Mouse (Mus musculus) ES-E14 (cell line): ENCODE data around the gene Csf3. TPM values are rescaled to one million over a fixed set of nuclear protein-coding genes. Genes with fewer than 3 reads are reported as not detected.

Source experiments
- DNase-seq: peaks from one replicate; pipeline ENCODE4 v3.0.0-alpha.2; 2013; ENCODE audit warnings: low read depth, low spot score
- H3K27ac ChIP-seq: 2 replicates; pipeline ENCODE4 v1.5.1; 2012; ENCODE audit warnings: low read depth, mild to moderate bottlenecking, low read length, moderate library complexity, mixed read lengths; ENCODE audit not compliant: poor library complexity, insufficient read depth, severe bottlenecking
- H3K36me3 ChIP-seq: 2 replicates; pipeline ENCODE4 v1.6.1; 2012; ENCODE audit warnings: mild to moderate bottlenecking, low read length, moderate library complexity, mixed read lengths; ENCODE audit not compliant: control insufficient read depth, poor library complexity, insufficient read depth, severe bottlenecking
- H3K4me1 ChIP-seq, 2 experiments: fragments of 150-350 bp in 1 of 2; sonication (generic) in 1 of 2; 2 replicates each; pipeline ENCODE4 v1.6.1; 2012; ENCODE audit warnings: low read length in 2 of 2, mild to moderate bottlenecking in 1 of 2, mixed read lengths in 1 of 2; ENCODE audit not compliant: control insufficient read depth in 2 of 2, insufficient read depth in 2 of 2, poor library complexity in 1 of 2
- H3K4me3 ChIP-seq, 2 experiments: fragments of 150-350 bp in 1 of 2; sonication (generic) in 1 of 2; 2 replicates each; pipeline ENCODE4 v1.5.1; 2012; ENCODE audit warnings: low read length in 2 of 2, low read depth in 1 of 2, mild to moderate bottlenecking in 1 of 2, mixed read lengths in 1 of 2; ENCODE audit not compliant: insufficient read depth in 1 of 2, poor library complexity in 1 of 2, severe bottlenecking in 1 of 2
- H3K9ac ChIP-seq: 2 replicates; pipeline ENCODE4 v1.6.1; 2012; ENCODE audit warnings: low read depth, mild to moderate bottlenecking, low read length, mixed read lengths; ENCODE audit not compliant: poor library complexity, insufficient read depth, severe bottlenecking
- H3K9me3 ChIP-seq: fragments of 150-350 bp; sonication (generic); 2 replicates; pipeline ENCODE4 v1.6.1; 2012; ENCODE audit warnings: low read depth, mild to moderate bottlenecking, low read length; ENCODE audit not compliant: control insufficient read depth, insufficient read depth
- CHD2 ChIP-seq: IDR thresholded peaks from 2 replicates; pipeline ENCODE4 v1.6.1; 2014; ENCODE audit warnings: mild to moderate bottlenecking, low read depth, low read length, inconsistent platforms
- HCFC1 ChIP-seq: IDR thresholded peaks from 2 replicates; pipeline ENCODE4 v1.6.1; 2012; ENCODE audit warnings: low read length, inconsistent platforms, borderline replicate concordance; ENCODE audit not compliant: insufficient read depth
- MAFK ChIP-seq: IDR thresholded peaks from 2 replicates; pipeline ENCODE4 v1.6.1; 2014; ENCODE audit warnings: mild to moderate bottlenecking, low read depth, low read length, inconsistent platforms; ENCODE audit not compliant: insufficient read depth
- ZC3H11A ChIP-seq: IDR thresholded peaks from 2 replicates; pipeline ENCODE4 v1.6.1; 2012; ENCODE audit warnings: low read depth, mild to moderate bottlenecking, inconsistent platforms, low read length, borderline replicate concordance
- ZNF384 ChIP-seq: IDR thresholded peaks from 2 replicates; pipeline ENCODE4 v1.6.1; 2012; ENCODE audit warnings: low read depth, low read length, inconsistent platforms
- in situ Hi-C, 2 experiments: fragments of 600-800 bp; cut with MboI; formaldehyde crosslinking; loops; one replicate each; pipeline ENCODE4 v1.15.1; 2025; ENCODE audit warnings: low sequenced_read_pairs in 2 of 2, inconsistent platforms in 1 of 2; ENCODE audit not compliant: unreplicated experiment in 2 of 2
- total RNA-seq: library from RNA; depleted of rRNA; stranded (reverse); fragments of 300-350 nt; gene quantifications from 2 replicates; pipeline ENCODE4 v1.2.3, GENCODE M21; 2012

The Csf3 gene
- total RNA-seq, 1 experiment, result 0.18 TPM

GRCm38 (mm10) chr11:98743655-98744345 is 42.7 kb downstream of the Csf3 start:
- Histone ChIP-seq H3K9ac (no peak overlapping the region), H3K4me3 (no peak overlapping the region), H3K9me3 (no peaks in the 10 kb centered on the region), H3K36me3 (no peaks in the 10 kb centered on the region), H3K27ac (no peak overlapping the region), H3K4me1 (peaks cover 22 to 62% of the 10 kb centered on the region in 2 experiments)
- no peak for DNase-seq
- TF ChIP-seq ZNF384 (no peak), CHD2 (no peak), MAFK (no peak), HCFC1 (no peak), ZC3H11A (no peak)
- in situ Hi-C loops, result no loop called here

GRCm38 (mm10) chr11:98744456-98745019 is 43.5 kb downstream of the Csf3 start:
- no peaks in the 10 kb centered on the region for H3K36me3 ChIP-seq
- H3K4me1 ChIP-seq, result peaks cover 20 to 63% of the 10 kb centered on the region in 2 experiments
- in situ Hi-C loops, result no loop called here
- H3K4me3 ChIP-seq, result no peak overlapping the region
- H3K9ac ChIP-seq, result no peak overlapping the region
- H3K9me3 ChIP-seq, result no peaks in the 10 kb centered on the region
- no peak overlapping the region for H3K27ac ChIP-seq
- no peak for DNase-seq
- TF ChIP-seq CHD2 (no peak), ZNF384 (no peak), ZC3H11A (no peak)

- Histone ChIP-seq H3K4me1 (peaks cover 15 to 63% of the 10 kb centered on the region in 2 experiments; a peak in 3 of 4 replicates), H3K27ac (no peak overlapping the region), H3K4me3 (no peak overlapping the region), H3K36me3 (no peaks in the 10 kb centered on the region), H3K9me3 (no peaks in the 10 kb centered on the region), H3K9ac (no peak overlapping the region; the same call in 1 of the 2 replicates)
- no peak for DNase-seq
- in situ Hi-C loops, result no loop called here
- TF ChIP-seq HCFC1, result no peak
These were observed 45.1 kb downstream of the Csf3 start for GRCm38 (mm10) chr11:98745932-98746853.

- no peaks in the 10 kb centered on the region for H3K9me3 ChIP-seq
- DNase-seq, result no peak
- H3K27ac ChIP-seq, result no peak overlapping the region
- in situ Hi-C loops, result no loop called here
- H3K9ac ChIP-seq, result no peak overlapping the region
- H3K36me3 ChIP-seq, result no peaks in the 10 kb centered on the region
- no peak overlapping the region for H3K4me3 ChIP-seq
- peaks cover 15 to 63% of the 10 kb centered on the region in 2 experiments; a peak in 3 of 4 replicates for H3K4me1 ChIP-seq
- TF ChIP-seq CHD2 (no peak), HCFC1 (no peak), ZC3H11A (no peak), MAFK (no peak), ZNF384 (no peak)
These were observed 46.0 kb downstream of the Csf3 start for GRCm38 (mm10) chr11:98746855-98747693.
